Mouse (Mus musculus) lung, embryonic 14.5 days (tissue): ENCODE measurements at regions not wholly inside any gene's neighbourhood (a gene's known extent, or its start where the extent isn't known, plus 50 kb on each side); places are given as distances from the start of the nearest gene placed in this dataset.

Experiments used
- ATAC-seq: fragments of 200-750 bp; cut with Nextera tagmentation; 2 replicates; pipeline ENCODE4 v1.8.0; 2017; ENCODE audit warnings: mild to moderate bottlenecking, moderate TSS enrichment, moderate library complexity; ENCODE audit not compliant: insufficient read depth
- DNase-seq: peaks from one replicate; pipeline ENCODE4 v3.0.0-alpha.2; 2015
- H3K27ac ChIP-seq: fragments of 300-500 bp; sonication (generic); 2 replicates; pipeline ENCODE4 v1.5.1; 2014; ENCODE audit warnings: low read depth, mild to moderate bottlenecking, moderate library complexity
- H3K27me3 ChIP-seq: fragments of 300-500 bp; sonication (generic); 2 replicates; pipeline ENCODE4 v1.6.1; 2014; ENCODE audit warnings: low read length, control low read depth; ENCODE audit not compliant: insufficient read depth
- H3K36me3 ChIP-seq: fragments of 300-500 bp; sonication (generic); 2 replicates; pipeline ENCODE4 v1.6.1; 2014; ENCODE audit warnings: control low read depth; ENCODE audit not compliant: insufficient read depth
- H3K4me1 ChIP-seq: fragments of 300-500 bp; sonication (generic); 2 replicates; pipeline ENCODE4 v1.6.1; 2014; ENCODE audit warnings: antibody characterized with exemption, control low read depth; ENCODE audit not compliant: insufficient read depth
- H3K4me2 ChIP-seq: fragments of 300-500 bp; sonication (generic); 2 replicates; pipeline ENCODE4 v1.6.1; 2014; ENCODE audit warnings: mild to moderate bottlenecking
- H3K4me3 ChIP-seq: fragments of 300-500 bp; sonication (generic); 2 replicates; pipeline ENCODE4 v1.5.1; 2014; ENCODE audit warnings: low read depth, low read length
- H3K9ac ChIP-seq: fragments of 300-500 bp; sonication (generic); 2 replicates; pipeline ENCODE4 v1.6.1; 2014
- H3K9me3 ChIP-seq: fragments of 300-500 bp; sonication (generic); 2 replicates; pipeline ENCODE4 v1.6.1; 2016; ENCODE audit warnings: low read depth, low read length, control low read depth
- CTCF ChIP-seq: IDR thresholded peaks from 2 replicates; pipeline ENCODE4 v1.5.1; 2016; ENCODE audit warnings: antibody characterized with exemption, low read depth
- WGBS: fragments of 180-500 bp; shearing (Covaris S2); extraction: QIAGEN DNeasy Blood & Tissue Kit; methylation state at CpG from one replicate; pipeline ENCODE4 v1.1.7; 2014; 5-methylcytosine and 5-hydroxymethylcytosine counted together

DNA sequence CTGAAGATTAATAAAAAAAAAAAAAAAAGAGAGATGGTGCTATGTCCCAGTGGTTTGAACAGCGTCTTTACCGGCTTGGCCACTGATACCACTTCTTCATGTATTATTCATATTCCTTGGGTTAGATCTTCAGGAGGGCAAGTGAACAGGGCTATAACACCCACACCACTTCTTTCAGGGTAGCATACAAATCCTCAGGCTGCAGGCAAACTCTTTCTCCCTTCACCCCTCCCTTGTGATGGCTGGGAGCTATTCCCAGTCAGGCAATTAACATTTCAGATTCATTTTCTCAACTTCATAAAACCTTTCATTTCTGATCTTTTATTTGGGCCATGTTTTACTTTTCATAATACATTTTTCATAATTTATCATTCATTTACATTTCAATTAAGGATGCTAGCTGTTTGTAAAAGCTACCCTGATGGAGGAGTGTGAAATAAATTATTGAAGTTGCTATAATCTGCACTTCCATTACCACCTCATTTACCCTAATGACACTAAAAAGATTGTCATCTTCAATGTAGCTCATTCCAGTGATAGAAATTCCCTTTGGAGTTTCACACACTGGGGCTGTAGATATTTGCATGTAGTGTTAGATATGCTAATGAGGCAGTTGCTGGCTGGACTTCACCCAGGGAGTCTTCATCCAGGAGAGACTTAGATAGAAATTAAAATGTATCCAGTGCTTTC is 2558.3 kb upstream of the Gm6569 start:
- ATAC-seq (no peak), DNase-seq (no peak)
- Histone ChIP-seq H3K4me1 (no peaks in the 10 kb centered on the region), H3K27me3 (no peaks in the 10 kb centered on the region), H3K4me3 (no peak overlapping the region), H3K9ac (no peak overlapping the region), H3K4me2 (no peak overlapping the region), H3K9me3 (no peaks in the 10 kb centered on the region), H3K27ac (no peak overlapping the region), H3K36me3 (no peaks in the 10 kb centered on the region)
- 90% methylated on average over 2 of the region's 2 CpGs for WGBS
- no peak for TF ChIP-seq CTCF

DNA sequence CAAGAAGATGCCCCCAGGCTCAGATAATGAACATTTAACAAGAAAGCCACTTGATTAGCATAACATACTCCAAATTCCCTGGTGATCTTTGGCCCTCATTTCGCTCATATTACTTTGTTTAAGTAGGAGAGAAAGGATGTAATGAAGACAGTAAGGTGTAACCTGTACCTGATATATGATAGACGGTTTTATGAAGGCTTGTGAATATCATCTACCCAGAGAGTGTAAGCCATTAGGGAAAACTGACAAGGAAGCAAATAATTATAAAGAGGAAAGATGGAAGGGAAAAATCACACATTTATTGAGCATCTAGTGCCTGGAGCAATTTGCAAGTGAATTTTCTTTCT is 2557.8 kb upstream of the Gm6569 start:
- TF ChIP-seq CTCF, result no peak
- 63% methylated on average over 2 of the region's 2 CpGs for WGBS
- Histone ChIP-seq H3K4me1 (no peaks in the 10 kb centered on the region), H3K27ac (no peak overlapping the region), H3K9me3 (no peaks in the 10 kb centered on the region), H3K36me3 (no peaks in the 10 kb centered on the region), H3K4me2 (no peak overlapping the region), H3K4me3 (no peak overlapping the region), H3K27me3 (no peaks in the 10 kb centered on the region), H3K9ac (no peak overlapping the region)
- ATAC-seq (no peak), DNase-seq (no peak)

DNA sequence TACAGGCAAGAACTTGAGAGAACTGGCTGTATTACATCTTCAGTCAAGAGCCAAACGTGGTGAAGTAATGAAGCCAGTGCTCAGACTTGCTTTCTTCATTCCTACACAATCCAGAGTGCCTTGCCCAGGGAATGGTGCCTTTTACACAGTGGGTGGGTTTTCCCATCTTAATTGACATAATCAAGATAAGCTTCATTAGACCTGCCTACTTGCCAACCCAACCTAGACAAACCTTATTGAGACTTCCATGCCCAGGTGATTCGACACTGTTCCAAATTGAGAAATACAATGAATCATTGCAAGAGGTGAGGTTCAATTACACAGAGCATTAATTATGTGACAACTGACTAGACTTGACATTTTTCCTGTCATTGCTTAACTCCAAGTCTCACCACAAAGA is 2557.0 kb upstream of the Gm6569 start:
- WGBS, result 61% methylated on average over 2 of the region's 2 CpGs
- DNase-seq (no peak), ATAC-seq (no peak)
- no peak for TF ChIP-seq CTCF
- Histone ChIP-seq H3K36me3 (no peaks in the 10 kb centered on the region), H3K9ac (no peak overlapping the region), H3K27ac (no peak overlapping the region), H3K4me1 (no peaks in the 10 kb centered on the region), H3K9me3 (no peaks in the 10 kb centered on the region), H3K27me3 (no peaks in the 10 kb centered on the region), H3K4me2 (no peak overlapping the region), H3K4me3 (no peak overlapping the region)

DNA sequence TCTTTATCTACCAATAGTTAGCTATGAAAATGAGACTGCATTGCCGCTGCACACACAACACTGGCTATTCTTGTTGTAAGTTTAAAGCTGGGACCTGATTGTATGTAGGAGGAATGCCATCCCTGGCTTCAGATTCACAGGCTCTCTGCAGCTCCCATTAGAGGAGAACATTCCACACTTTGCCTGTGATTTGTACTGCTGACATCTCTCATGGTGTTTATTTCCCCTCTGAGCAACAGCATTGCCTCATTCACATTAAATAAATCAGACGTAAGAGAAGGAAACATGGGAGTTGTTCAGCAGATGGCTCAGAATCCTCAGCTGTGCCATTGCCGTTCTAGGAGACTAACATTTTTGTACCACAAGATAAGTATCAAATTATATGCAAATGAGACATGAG is 2550.6 kb upstream of the Gm6569 start:
- H3K9ac ChIP-seq, result no peak overlapping the region
- H3K4me2 ChIP-seq, result no peak overlapping the region
- H3K27me3 ChIP-seq, result no peaks in the 10 kb centered on the region
- no peak for DNase-seq
- 80% methylated on average over 3 of the region's 3 CpGs for WGBS
- no peaks in the 10 kb centered on the region for H3K9me3 ChIP-seq
- no peak overlapping the region for H3K27ac ChIP-seq
- ATAC-seq, result no peak
- no peaks in the 10 kb centered on the region for H3K4me1 ChIP-seq
- no peaks in the 10 kb centered on the region for H3K36me3 ChIP-seq
- H3K4me3 ChIP-seq, result no peak overlapping the region
- TF ChIP-seq CTCF, result no peak

DNA sequence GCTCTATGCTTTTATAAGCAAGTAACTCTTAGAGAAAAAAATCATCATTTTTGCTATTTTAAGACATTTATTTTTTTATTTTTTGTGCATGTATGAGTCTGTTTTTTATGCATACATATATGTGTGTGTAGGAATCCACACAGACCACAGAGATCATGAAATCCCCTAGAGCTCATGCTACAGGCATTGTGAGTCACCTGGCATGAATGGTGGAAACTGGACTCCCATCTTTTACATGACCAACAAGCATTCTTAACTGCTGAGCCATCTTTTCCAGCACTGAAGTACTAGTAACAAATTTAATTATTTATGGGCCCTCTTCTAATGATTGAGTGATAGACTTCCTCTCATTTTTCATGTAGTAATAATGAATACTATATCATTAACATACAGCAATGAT is 2531.8 kb upstream of the Gm6569 start:
- no peak for ATAC-seq
- H3K4me3 ChIP-seq, result no peak overlapping the region

DNA sequence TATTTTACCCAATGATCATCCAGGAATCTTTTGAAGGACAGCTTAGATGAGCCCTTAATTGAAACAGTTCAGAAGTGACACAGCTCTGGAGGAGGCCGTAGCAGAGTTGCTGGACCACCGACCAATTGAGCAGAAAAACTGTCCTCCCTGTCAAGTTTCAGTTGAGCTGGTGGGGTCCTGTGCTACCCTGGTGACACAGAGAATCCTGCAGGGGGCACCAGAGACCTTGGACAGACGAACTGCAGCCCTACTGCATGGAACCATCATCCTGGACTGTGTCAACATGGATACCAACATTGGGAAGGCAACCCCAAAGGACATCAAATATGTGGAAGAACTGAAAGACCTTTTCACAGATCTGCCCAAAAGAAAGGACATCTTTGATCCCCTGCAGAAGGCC is 2524.1 kb upstream of the Gm6569 start:
- Histone ChIP-seq H3K9ac (no peak overlapping the region), H3K27ac (no peak overlapping the region), H3K4me3 (no peak overlapping the region), H3K27me3 (no peaks in the 10 kb centered on the region), H3K36me3 (no peaks in the 10 kb centered on the region), H3K4me1 (no peaks in the 10 kb centered on the region), H3K4me2 (no peak overlapping the region), H3K9me3 (no peaks in the 10 kb centered on the region)
- DNase-seq, result no peak
- TF ChIP-seq CTCF, result no peak
- no peak for ATAC-seq
- WGBS, result 57% methylated on average over 3 of the region's 3 CpGs

More for the DNA sequence above, 2531.8 kb upstream of the Gm6569 start:
- H3K4me2 ChIP-seq, result no peak overlapping the region
- H3K27me3 ChIP-seq, result no peaks in the 10 kb centered on the region
- no peaks in the 10 kb centered on the region for H3K36me3 ChIP-seq
- TF ChIP-seq CTCF, result no peak
- H3K27ac ChIP-seq, result no peak overlapping the region
- no peaks in the 10 kb centered on the region for H3K9me3 ChIP-seq
- H3K9ac ChIP-seq, result no peak overlapping the region
- DNase-seq, result no peak
- H3K4me1 ChIP-seq, result no peaks in the 10 kb centered on the region

DNA sequence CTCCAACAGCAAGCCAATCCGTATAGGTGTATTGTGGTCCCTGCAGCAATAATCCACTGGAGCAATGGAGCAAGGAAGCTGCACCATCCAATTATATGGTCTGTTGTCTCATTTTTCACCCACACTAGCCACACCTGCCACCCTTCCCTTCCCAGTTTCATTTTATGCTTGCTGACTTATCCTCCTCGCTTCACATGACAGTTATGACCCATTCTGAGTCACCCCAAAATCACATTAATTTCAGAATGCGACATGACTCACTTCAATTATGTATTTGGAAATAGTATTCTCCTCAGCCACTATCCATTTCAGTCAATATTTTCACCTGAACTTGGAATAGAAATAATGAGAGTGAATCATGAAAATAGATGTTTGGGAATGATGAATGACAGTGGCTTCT is 2507.8 kb upstream of the Gm6569 start:
- H3K4me3 ChIP-seq, result no peak overlapping the region
- H3K36me3 ChIP-seq, result no peaks in the 10 kb centered on the region
- no peak for TF ChIP-seq CTCF
- ATAC-seq (no peak), DNase-seq (no peak)
- H3K4me1 ChIP-seq, result no peaks in the 10 kb centered on the region
- 66% methylated on average over 3 of the region's 3 CpGs for WGBS
- H3K4me2 ChIP-seq, result no peak overlapping the region
- no peaks in the 10 kb centered on the region for H3K9me3 ChIP-seq
- no peak overlapping the region for H3K9ac ChIP-seq
- no peak overlapping the region for H3K27ac ChIP-seq
- H3K27me3 ChIP-seq, result no peaks in the 10 kb centered on the region
